Mouse (Mus musculus) liver, embryonic 14.5 days (tissue): ENCODE results near the gene Isoc2a.

Source experiments
- CTCF ChIP-seq: IDR thresholded peaks from 2 replicates; pipeline ENCODE4 v1.5.1; 2016; ENCODE audit warnings: antibody characterized with exemption, low read depth, control low read depth
- EP300 ChIP-seq: IDR thresholded peaks from 2 replicates; pipeline ENCODE4 v1.6.1; 2016; ENCODE audit warnings: antibody characterized with exemption, low read depth

DNA sequence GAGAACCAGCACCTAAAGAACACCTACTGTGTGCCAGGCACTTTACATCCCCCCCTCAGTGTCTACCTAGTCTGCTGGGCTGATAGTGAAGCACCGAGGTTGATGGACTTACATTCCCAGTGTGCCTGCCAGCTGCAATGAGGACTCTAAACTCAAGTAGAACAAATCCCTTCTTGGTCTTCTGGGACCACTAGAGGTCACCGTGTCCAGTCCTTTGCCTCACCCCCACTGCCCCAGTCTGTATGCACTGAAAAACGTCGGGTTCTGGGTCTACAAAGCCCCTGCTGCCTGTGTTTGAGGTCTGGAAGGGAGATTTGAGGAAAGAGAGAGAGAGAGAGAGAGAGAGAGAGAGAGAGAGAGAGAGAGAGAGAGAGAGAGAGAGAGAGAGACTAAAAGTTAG lies 47.5 kb downstream of the Isoc2a start:
- TF ChIP-seq CTCF = no peak
- no peak for TF ChIP-seq EP300
